Mouse (Mus musculus): ENCODE data around the gene Adam15. TPM values are rescaled to one million over a fixed set of nuclear protein-coding genes. Genes with fewer than 3 reads are reported as not detected.
A peak's percentile ranks its signal among the peaks of the same experiment; 100 is the strongest.

Gene Adam15
- polyA plus RNA-seq, 1 experiment from 2014 or later = 23.3 TPM

- H3K9ac ChIP-seq (ENCODE audit: low read depth, low read length) = peak overlapping the region; percentile 58; the same call in 1 of the 2 replicates
These were observed 30.7 kb downstream of the Adam15 start for GRCm38 (mm10) chr3:89318971-89319590.

DNA sequence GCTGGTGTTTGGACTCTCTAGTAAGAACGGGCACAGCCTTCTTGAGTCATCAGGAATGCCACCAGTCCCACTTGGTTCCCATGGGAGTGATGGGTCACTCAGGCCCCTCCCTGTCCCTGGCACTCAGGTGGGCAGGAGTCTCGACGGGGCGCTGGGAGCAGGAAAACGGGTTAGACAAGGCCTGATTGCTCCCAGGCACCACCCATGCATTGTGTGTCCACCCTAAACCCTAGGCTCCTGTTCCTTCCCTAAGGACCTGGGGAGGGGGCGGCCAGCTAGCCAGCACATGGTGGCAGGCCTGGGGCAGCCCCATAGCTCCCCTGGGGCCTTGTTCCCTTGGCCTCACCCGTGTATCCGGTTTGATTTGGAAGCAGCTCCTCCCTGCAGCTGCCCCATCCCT is 31.5 kb downstream of the Adam15 start:
- 68% methylated on average over 8 of the region's 8 CpGs for WGBS (ENCODE audit: insufficient replicate concordance)
- H3K27ac ChIP-seq (ENCODE audit: low read depth, low read length) = no peak overlapping the region
- peaks cover 68% of the 10 kb centered on the region for H3K27me3 ChIP-seq (ENCODE audit: control insufficient read depth, insufficient read depth, low read length)
- H3K4me3 ChIP-seq (ENCODE audit: low read depth, low read length) = no peak overlapping the region
- no peak for ATAC-seq (replicated peaks; ENCODE audit: insufficient number of reproducible peaks, low FRiP score, low TSS enrichment)
- H3K4me2 ChIP-seq = no peak overlapping the region
- H3K9me3 ChIP-seq (replicated peaks; ENCODE audit: control insufficient read depth, low read length) = no peaks in the 10 kb centered on the region
- no peaks in the 10 kb centered on the region for H3K36me3 ChIP-seq (ENCODE audit: control insufficient read depth, insufficient read depth, low read length)
- no peak overlapping the region for H3K9ac ChIP-seq (ENCODE audit: low read depth, low read length)
- peaks cover 53% of the 10 kb centered on the region for H3K4me1 ChIP-seq (ENCODE audit: control insufficient read depth, insufficient read depth, low read length)

More at GRCm38 (mm10) chr3:89318971-89319590, 30.7 kb downstream of the Adam15 start:
- Histone ChIP-seq H3K27me3 (ENCODE audit: control insufficient read depth, insufficient read depth, low read length) (peaks cover 72% of the 10 kb centered on the region), H3K4me2 (peak overlapping the region; percentile 92), H3K4me1 (ENCODE audit: control insufficient read depth, insufficient read depth, low read length) (peaks cover 53% of the 10 kb centered on the region), H3K4me3 (ENCODE audit: low read depth, low read length) (peak overlapping the region; percentile 66), H3K36me3 (ENCODE audit: control insufficient read depth, insufficient read depth, low read length) (no peaks in the 10 kb centered on the region), H3K27ac (ENCODE audit: low read depth, low read length) (no peak overlapping the region), H3K9me3 (replicated peaks; ENCODE audit: control insufficient read depth, low read length) (no peaks in the 10 kb centered on the region)
- WGBS (ENCODE audit: insufficient replicate concordance) = 8% methylated on average over 21 of the region's 21 CpGs
- no peak for ATAC-seq (replicated peaks; ENCODE audit: insufficient number of reproducible peaks, low FRiP score, low TSS enrichment)

DNA sequence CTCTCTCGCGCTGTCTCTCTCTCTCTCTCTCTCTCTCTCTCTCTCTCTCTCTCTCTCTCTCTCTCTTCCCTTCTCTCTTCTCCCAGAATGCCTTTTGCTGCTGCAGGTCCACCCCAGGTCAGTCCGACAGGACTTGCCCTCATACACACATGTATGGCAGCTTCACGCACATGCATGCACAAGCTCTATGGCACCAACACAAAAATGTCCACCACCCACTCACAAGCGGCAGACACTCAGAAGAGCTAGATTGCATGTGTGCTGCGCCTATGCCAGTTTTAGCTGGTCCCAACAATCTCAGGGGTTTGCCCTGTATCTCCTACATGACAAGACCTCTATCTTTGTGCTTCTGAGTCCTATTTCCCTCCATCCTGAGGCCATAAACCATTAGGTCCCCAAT is 32.5 kb downstream of the Adam15 start:
- Histone ChIP-seq H3K4me3 (ENCODE audit: low read depth, low read length) (no peak overlapping the region), H3K27ac (ENCODE audit: low read depth, low read length) (no peak overlapping the region), H3K4me1 (ENCODE audit: control insufficient read depth, insufficient read depth, low read length) (peaks cover 48% of the 10 kb centered on the region), H3K36me3 (ENCODE audit: control insufficient read depth, insufficient read depth, low read length) (no peaks in the 10 kb centered on the region), H3K27me3 (ENCODE audit: control insufficient read depth, insufficient read depth, low read length) (peaks cover 58% of the 10 kb centered on the region), H3K9ac (ENCODE audit: low read depth, low read length) (no peak overlapping the region), H3K4me2 (0 out of 2 replicates have a peak overlapping the region, but pooled peaks have one; percentile 19), H3K9me3 (replicated peaks; ENCODE audit: control insufficient read depth, low read length) (no peaks in the 10 kb centered on the region)
- no peak for ATAC-seq (replicated peaks; ENCODE audit: insufficient number of reproducible peaks, low FRiP score, low TSS enrichment)
- 57% methylated on average over 6 of the region's 6 CpGs for WGBS (ENCODE audit: insufficient replicate concordance)

GRCm38 (mm10) chr3:89316833-89317232 is 33.0 kb downstream of the Adam15 start:
- no peak for ATAC-seq (replicated peaks; ENCODE audit: insufficient number of reproducible peaks, low FRiP score, low TSS enrichment)
- H3K27me3 ChIP-seq (ENCODE audit: control insufficient read depth, insufficient read depth, low read length) = peaks cover 53% of the 10 kb centered on the region

DNA sequence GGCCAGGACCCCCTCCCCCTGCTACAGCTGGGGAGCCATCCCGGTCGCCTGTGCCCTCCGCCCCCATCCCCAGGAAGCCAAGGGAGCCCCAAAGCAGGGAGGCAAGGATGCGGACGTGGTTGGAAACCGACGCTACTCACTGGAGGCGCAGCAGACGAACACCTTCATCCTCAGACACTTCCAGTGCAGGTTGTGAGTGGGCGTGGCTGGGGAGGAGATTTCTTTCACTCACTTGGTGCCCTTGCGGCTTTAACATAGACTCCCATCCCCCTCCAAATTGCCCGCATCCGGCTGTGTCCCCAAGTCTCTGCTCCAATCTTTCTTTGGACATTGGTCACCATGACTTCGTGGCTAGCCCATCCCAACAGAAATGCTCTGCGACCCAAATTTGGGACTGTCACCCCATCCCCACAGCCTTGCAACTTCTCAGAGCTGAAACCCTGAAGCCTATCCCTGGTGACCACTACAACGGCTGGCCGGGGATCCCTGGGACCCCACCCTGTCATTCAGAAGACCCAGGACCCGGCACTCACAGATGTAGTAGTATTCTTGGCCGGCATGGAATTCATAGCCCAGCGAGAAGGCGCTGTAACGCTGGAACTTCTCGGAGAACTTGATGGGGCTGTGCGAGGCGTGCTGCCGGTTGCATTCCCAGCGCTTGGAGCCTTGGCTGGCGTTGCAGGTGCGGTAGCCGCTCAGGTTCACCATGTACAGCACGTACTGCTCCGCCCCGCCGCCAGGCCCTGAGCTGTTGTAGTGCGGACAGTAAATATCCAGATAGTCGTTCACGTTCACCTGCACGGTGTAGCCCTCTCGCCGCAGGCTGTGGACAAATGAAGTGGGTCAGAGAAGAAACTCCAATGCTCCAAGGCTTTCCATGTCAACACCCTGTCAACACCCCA is 33.6 kb downstream of the Adam15 start:
- peak overlapping the region; percentile 28; the same call in 1 of the 2 replicates for H3K9ac ChIP-seq (ENCODE audit: low read depth, low read length)
- ATAC-seq (replicated peaks; ENCODE audit: insufficient number of reproducible peaks, low FRiP score, low TSS enrichment) = no peak
- 20% methylated on average over 40 of the region's 40 CpGs for WGBS (ENCODE audit: insufficient replicate concordance)

More at GRCm38 (mm10) chr3:89316833-89317232, 33.0 kb downstream of the Adam15 start:
- WGBS (ENCODE audit: insufficient replicate concordance) = 2% methylated on average over 4 of the region's 4 CpGs
- Histone ChIP-seq H3K4me3 (ENCODE audit: low read depth, low read length) (no peak overlapping the region), H3K9ac (ENCODE audit: low read depth, low read length) (no peak overlapping the region), H3K4me2 (peak overlapping the region; percentile 19; the same call in 1 of the 2 replicates), H3K27ac (ENCODE audit: low read depth, low read length) (no peak overlapping the region), H3K4me1 (ENCODE audit: control insufficient read depth, insufficient read depth, low read length) (peaks cover 45% of the 10 kb centered on the region), H3K9me3 (replicated peaks; ENCODE audit: control insufficient read depth, low read length) (no peaks in the 10 kb centered on the region), H3K36me3 (ENCODE audit: control insufficient read depth, insufficient read depth, low read length) (no peaks in the 10 kb centered on the region)

GRCm38 (mm10) chr3:89315195-89315929 is 34.4 kb downstream of the Adam15 start:
- peak overlapping the region; percentile 72 for H3K4me2 ChIP-seq
- 9% methylated on average over 26 of the region's 26 CpGs for WGBS (ENCODE audit: insufficient replicate concordance)
- peak overlapping the region; percentile 39 for H3K4me3 ChIP-seq (ENCODE audit: low read depth, low read length)
- 0 out of 2 replicates have a peak, but pooled peaks have one; percentile 28 for ATAC-seq (replicated peaks; ENCODE audit: insufficient number of reproducible peaks, low FRiP score, low TSS enrichment)
- H3K27ac ChIP-seq (ENCODE audit: low read depth, low read length) = no peak overlapping the region
- H3K4me1 ChIP-seq (ENCODE audit: control insufficient read depth, insufficient read depth, low read length) = peaks cover 30% of the 10 kb centered on the region
- no peaks in the 10 kb centered on the region for H3K36me3 ChIP-seq (ENCODE audit: control insufficient read depth, insufficient read depth, low read length)
- peak overlapping the region; percentile 66 for H3K9ac ChIP-seq (ENCODE audit: low read depth, low read length)
- no peaks in the 10 kb centered on the region for H3K9me3 ChIP-seq (replicated peaks; ENCODE audit: control insufficient read depth, low read length)
- H3K27me3 ChIP-seq (ENCODE audit: control insufficient read depth, insufficient read depth, low read length) = peaks cover 39% of the 10 kb centered on the region

More for the DNA sequence above, 33.6 kb downstream of the Adam15 start:
- Histone ChIP-seq H3K27ac (ENCODE audit: low read depth, low read length) (no peak overlapping the region), H3K9me3 (replicated peaks; ENCODE audit: control insufficient read depth, low read length) (no peaks in the 10 kb centered on the region), H3K4me2 (peak overlapping the region; percentile 72), H3K4me1 (ENCODE audit: control insufficient read depth, insufficient read depth, low read length) (peaks cover 38% of the 10 kb centered on the region), H3K36me3 (ENCODE audit: control insufficient read depth, insufficient read depth, low read length) (no peaks in the 10 kb centered on the region), H3K27me3 (ENCODE audit: control insufficient read depth, insufficient read depth, low read length) (peaks cover 47% of the 10 kb centered on the region), H3K4me3 (ENCODE audit: low read depth, low read length) (peak overlapping the region; percentile 39)

- WGBS (ENCODE audit: insufficient replicate concordance) = 42% methylated on average over 2 of the region's 2 CpGs
- Histone ChIP-seq H3K27ac (ENCODE audit: low read depth, low read length) (no peak overlapping the region), H3K4me3 (ENCODE audit: low read depth, low read length) (no peak overlapping the region), H3K4me2 (peak overlapping the region; percentile 72), H3K4me1 (ENCODE audit: control insufficient read depth, insufficient read depth, low read length) (peaks cover 24% of the 10 kb centered on the region), H3K9me3 (replicated peaks; ENCODE audit: control insufficient read depth, low read length) (no peaks in the 10 kb centered on the region), H3K36me3 (ENCODE audit: control insufficient read depth, insufficient read depth, low read length) (no peaks in the 10 kb centered on the region), H3K9ac (ENCODE audit: low read depth, low read length) (peak overlapping the region; percentile 66), H3K27me3 (ENCODE audit: control insufficient read depth, insufficient read depth, low read length) (peaks cover 33% of the 10 kb centered on the region)
- no peak for ATAC-seq (replicated peaks; ENCODE audit: insufficient number of reproducible peaks, low FRiP score, low TSS enrichment)
These were observed 35.0 kb downstream of the Adam15 start for GRCm38 (mm10) chr3:89314791-89315190.

DNA sequence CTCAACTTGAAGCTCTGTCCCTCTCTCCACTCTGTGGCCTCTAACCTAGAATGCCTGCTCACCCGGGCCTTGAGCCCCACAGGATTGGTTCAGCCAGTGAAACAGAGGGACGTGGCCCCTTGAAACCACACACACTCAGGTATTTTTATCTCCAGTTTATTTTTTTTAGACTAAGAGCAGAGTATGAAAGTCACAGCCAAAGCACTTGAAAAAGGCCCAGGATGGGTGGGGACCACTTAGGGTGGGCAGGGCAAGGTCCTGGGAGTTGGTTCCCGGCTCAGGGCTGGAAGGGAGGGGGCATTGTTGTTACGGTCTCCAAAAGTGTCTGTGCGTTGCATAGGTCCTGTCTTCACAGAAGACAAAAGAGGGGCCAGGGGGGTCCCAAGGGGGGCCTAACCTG is 35.5 kb downstream of the Adam15 start:
- no peak overlapping the region for H3K4me3 ChIP-seq (ENCODE audit: low read depth, low read length)
- no peak for ATAC-seq (replicated peaks; ENCODE audit: insufficient number of reproducible peaks, low FRiP score, low TSS enrichment)
- no peaks in the 10 kb centered on the region for H3K36me3 ChIP-seq (ENCODE audit: control insufficient read depth, insufficient read depth, low read length)
- peaks cover 20% of the 10 kb centered on the region for H3K4me1 ChIP-seq (ENCODE audit: control insufficient read depth, insufficient read depth, low read length)
- no peak overlapping the region for H3K4me2 ChIP-seq
- H3K27me3 ChIP-seq (ENCODE audit: control insufficient read depth, insufficient read depth, low read length) = peaks cover 28% of the 10 kb centered on the region
- 58% methylated on average over 5 of the region's 5 CpGs for WGBS (ENCODE audit: insufficient replicate concordance)
- no peaks in the 10 kb centered on the region for H3K9me3 ChIP-seq (replicated peaks; ENCODE audit: control insufficient read depth, low read length)
- no peak overlapping the region for H3K9ac ChIP-seq (ENCODE audit: low read depth, low read length)
- H3K27ac ChIP-seq (ENCODE audit: low read depth, low read length) = no peak overlapping the region
